Mouse (Mus musculus): ENCODE results near the gene Hcrtr2. TPM values are rescaled to one million over a fixed set of nuclear protein-coding genes. Genes with fewer than 3 reads are reported as not detected.

The Hcrtr2 gene
- 0.41 TPM for polyA plus RNA-seq (2014; fragmentation: Illumina TruSeq; extraction: RNeasy Lipid Tissue Mini Kit (QIAGEN cat#74804); ENCODE audit: low read depth, low replicate concordance)

GRCm38 (mm10) chr9:76323756-76324155, at the start of gene Hcrtr2:
Gene Hcrtr2, minus strand, starts transcription at chr9:76323856.

DNA sequence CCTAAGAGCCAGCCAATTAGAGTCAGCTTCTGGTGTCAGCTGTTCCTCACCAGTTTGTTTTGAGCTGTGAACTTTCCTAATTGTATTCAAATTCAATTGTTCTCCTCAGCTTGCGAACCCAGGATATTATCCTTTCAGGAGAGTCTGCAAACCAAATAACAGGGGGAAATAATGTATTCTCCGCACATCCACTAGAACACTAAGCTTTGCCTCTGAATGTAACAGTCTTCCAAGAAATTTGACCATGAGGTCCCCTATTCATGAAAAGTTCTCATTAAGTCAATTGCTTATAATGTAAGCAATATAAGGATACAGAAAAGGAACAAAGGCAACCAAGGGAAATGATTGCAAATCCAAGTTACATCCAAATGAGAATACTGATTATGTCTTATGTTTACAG, 110.1 kb downstream of the Hcrtr2 start, which contains the start of gene Gfral:
Gfral (minus strand) TSS at position 101 of the 400 bp plus-strand sequence.

Other genes starting within 250 kb of the Hcrtr2 start
- not detected for gene Gfral, start 110.2 kb downstream of the Hcrtr2 start, polyA plus RNA-seq (2014; fragmentation: Illumina TruSeq; extraction: RNeasy Lipid Tissue Mini Kit (QIAGEN cat#74804); ENCODE audit: low read depth, low replicate concordance)
- gene Fam83b, start 243.3 kb upstream of the Hcrtr2 start, polyA plus RNA-seq (2014; fragmentation: Illumina TruSeq; extraction: RNeasy Lipid Tissue Mini Kit (QIAGEN cat#74804); ENCODE audit: low read depth, low replicate concordance), result not detected